Mouse (Mus musculus): ENCODE results near the gene Eln. TPM values are rescaled to one million over a fixed set of nuclear protein-coding genes. Genes with fewer than 3 reads are reported as not detected.

Eln gene
- polyA plus RNA-seq, 1 experiment from 2014 or later, result 0.88 TPM

DNA sequence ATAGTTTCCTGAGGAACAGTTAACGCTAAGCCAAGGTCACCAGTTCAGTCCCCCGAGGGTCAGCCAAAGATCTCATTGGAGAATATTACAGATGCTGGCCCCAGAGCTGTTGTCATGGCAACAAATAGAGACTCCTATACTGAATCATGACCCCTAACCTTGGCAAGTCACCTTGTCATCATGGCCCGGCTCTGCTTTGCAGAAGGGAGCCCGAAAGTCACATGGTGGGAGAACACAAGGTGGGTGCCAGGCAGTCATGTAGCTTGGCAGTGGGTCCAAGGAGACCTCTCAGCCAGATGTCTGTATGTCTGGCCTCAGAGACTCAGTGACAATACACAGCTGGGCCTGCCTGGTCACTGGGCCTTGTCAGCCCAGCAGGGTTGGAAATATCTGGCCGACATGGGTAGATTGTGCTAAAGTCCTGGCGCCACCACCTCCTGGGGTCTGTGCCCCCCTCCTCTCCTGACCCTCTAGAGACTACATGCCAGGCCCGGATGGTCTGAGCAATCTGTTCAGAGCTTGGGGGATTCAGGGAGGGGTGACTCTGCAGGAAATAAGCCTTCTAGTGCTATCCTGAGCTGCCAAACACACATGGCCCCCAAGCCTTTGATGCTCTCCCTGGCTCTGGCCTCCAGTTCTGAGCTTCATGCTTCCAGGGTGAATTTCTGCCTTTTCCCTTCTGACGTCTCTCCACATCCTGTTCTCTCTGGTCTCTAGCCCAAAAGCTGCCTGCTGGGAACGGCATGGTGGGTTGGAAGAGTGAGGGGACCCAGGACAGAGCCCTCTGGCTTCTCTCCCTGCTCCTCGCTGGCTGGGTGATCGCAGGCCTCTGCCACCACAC is 6.4 kb downstream of the Eln start:
- H3K27ac ChIP-seq (replicated peaks), result peak overlapping the region; percentile 34
- H3K4me3 ChIP-seq, result no peak overlapping the region
- no peaks in the 10 kb centered on the region for H3K36me3 ChIP-seq
- no peaks in the 10 kb centered on the region for H3K9me3 ChIP-seq (replicated peaks)
- peaks cover 31% of the 10 kb centered on the region for H3K4me1 ChIP-seq
- 64% methylated on average over 11 of the region's 11 CpGs for WGBS
- peaks cover 32% of the 10 kb centered on the region for H3K27me3 ChIP-seq (ENCODE audit: low read depth, poor library complexity, severe bottlenecking)
- peak; percentile 19 for DNase-seq (ENCODE audit: low spot score)

- no peaks in the 10 kb centered on the region for H3K36me3 ChIP-seq
- 58% methylated on average over 3 of the region's 3 CpGs for WGBS
- no peaks in the 10 kb centered on the region for H3K9me3 ChIP-seq (replicated peaks)
- peaks cover 24% of the 10 kb centered on the region for H3K27me3 ChIP-seq (ENCODE audit: low read depth, poor library complexity, severe bottlenecking)
- peaks cover 33% of the 10 kb centered on the region for H3K4me1 ChIP-seq
- 0 out of 2 replicates have a peak overlapping the region, but pooled peaks have one; percentile 17 for H3K27ac ChIP-seq (replicated peaks)
- no peak for DNase-seq (ENCODE audit: low spot score)
- H3K4me3 ChIP-seq, result no peak overlapping the region
These were observed 7.2 kb downstream of the Eln start for GRCm38 (mm10) chr5:134739951-134740350.

- H3K4me1 ChIP-seq, result peaks cover 6% of the 10 kb centered on the region
- DNase-seq (ENCODE audit: low spot score), result no peak
- H3K27me3 ChIP-seq (ENCODE audit: low read depth, poor library complexity, severe bottlenecking), result no peaks in the 10 kb centered on the region
- WGBS, result 96% methylated on average over 2 of the region's 2 CpGs
- no peak overlapping the region for H3K27ac ChIP-seq (replicated peaks)
- no peaks in the 10 kb centered on the region for H3K36me3 ChIP-seq
- H3K4me3 ChIP-seq, result no peak overlapping the region
- H3K9me3 ChIP-seq (replicated peaks), result no peaks in the 10 kb centered on the region
These were observed 12.2 kb downstream of the Eln start for GRCm38 (mm10) chr5:134734920-134735319.

GRCm38 (mm10) chr5:134734072-134734471 is 13.1 kb downstream of the Eln start:
- Histone ChIP-seq H3K27me3 (ENCODE audit: low read depth, poor library complexity, severe bottlenecking) (no peaks in the 10 kb centered on the region), H3K9me3 (replicated peaks) (no peaks in the 10 kb centered on the region), H3K27ac (replicated peaks) (no peak overlapping the region), H3K36me3 (no peaks in the 10 kb centered on the region), H3K4me3 (no peak overlapping the region), H3K4me1 (0 out of 2 replicates have a peak, but pooled peaks cover 7% of the 10 kb centered on the region)
- 81% methylated on average over 5 of the region's 5 CpGs for WGBS
- DNase-seq (ENCODE audit: low spot score), result no peak

DNA sequence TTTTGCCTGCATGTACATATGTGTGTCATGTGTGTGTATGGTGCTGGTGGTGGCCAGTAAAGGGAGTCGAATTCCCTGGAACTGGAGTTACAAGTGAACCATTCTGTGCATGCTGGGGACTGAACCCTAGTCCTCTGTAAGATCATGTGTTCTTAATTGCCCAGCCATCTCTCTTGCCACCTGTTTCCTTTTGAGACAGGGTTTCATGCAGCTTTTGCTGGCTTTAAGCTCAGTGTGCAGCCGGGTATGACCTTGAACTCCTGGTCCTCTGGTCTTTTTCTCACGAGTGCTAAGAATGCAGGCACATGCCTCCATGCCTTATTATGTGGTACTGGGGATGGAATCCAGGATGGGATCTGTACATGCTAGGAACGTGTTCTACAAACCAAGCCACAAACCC is 13.9 kb downstream of the Eln start:
- DNase-seq (ENCODE audit: low spot score), result no peak
- no peak overlapping the region for H3K4me3 ChIP-seq
- 0 out of 2 replicates have a peak, but pooled peaks cover 7% of the 10 kb centered on the region for H3K4me1 ChIP-seq
- WGBS, result 71% methylated on average over 4 of the region's 4 CpGs
- no peaks in the 10 kb centered on the region for H3K27me3 ChIP-seq (ENCODE audit: low read depth, poor library complexity, severe bottlenecking)
- H3K9me3 ChIP-seq (replicated peaks), result no peaks in the 10 kb centered on the region
- no peak overlapping the region for H3K27ac ChIP-seq (replicated peaks)
- no peaks in the 10 kb centered on the region for H3K36me3 ChIP-seq

DNA sequence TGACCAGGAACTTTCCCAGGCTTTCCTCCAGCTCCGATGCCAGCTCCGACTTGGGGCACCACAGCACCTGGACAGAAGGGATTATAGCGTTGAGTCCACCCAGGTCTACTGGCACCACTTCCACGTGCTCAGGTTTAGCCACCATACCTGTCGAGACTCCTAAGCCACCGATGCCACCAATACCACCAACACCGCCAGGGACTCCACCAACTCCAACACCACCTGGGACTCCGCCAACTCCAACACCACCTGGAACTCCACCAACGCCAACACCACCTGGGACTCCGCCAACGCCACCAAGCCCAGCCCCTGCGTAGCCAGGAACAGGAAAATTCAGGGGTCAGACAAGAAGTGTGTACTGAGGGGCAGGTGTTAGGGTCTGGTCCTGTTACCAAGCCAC is 18.0 kb downstream of the Eln start:
- Histone ChIP-seq H3K4me1 (0 out of 2 replicates have a peak, but pooled peaks cover 4% of the 10 kb centered on the region), H3K36me3 (no peaks in the 10 kb centered on the region), H3K27me3 (ENCODE audit: low read depth, poor library complexity, severe bottlenecking) (no peaks in the 10 kb centered on the region), H3K9me3 (replicated peaks) (no peaks in the 10 kb centered on the region), H3K27ac (replicated peaks) (no peak overlapping the region), H3K4me3 (no peak overlapping the region)
- WGBS, result 92% methylated on average over 12 of the region's 12 CpGs
- DNase-seq (ENCODE audit: low spot score), result no peak

- WGBS, result 70% methylated on average over 3 of the region's 3 CpGs
- Histone ChIP-seq H3K4me3 (no peak overlapping the region), H3K27me3 (ENCODE audit: low read depth, poor library complexity, severe bottlenecking) (no peaks in the 10 kb centered on the region), H3K9me3 (replicated peaks) (no peaks in the 10 kb centered on the region), H3K27ac (replicated peaks) (no peak overlapping the region), H3K4me1 (0 out of 2 replicates have a peak, but pooled peaks cover 4% of the 10 kb centered on the region), H3K36me3 (no peaks in the 10 kb centered on the region)
- DNase-seq (ENCODE audit: low spot score), result no peak
These were observed 18.6 kb downstream of the Eln start for GRCm38 (mm10) chr5:134728535-134728934.

DNA sequence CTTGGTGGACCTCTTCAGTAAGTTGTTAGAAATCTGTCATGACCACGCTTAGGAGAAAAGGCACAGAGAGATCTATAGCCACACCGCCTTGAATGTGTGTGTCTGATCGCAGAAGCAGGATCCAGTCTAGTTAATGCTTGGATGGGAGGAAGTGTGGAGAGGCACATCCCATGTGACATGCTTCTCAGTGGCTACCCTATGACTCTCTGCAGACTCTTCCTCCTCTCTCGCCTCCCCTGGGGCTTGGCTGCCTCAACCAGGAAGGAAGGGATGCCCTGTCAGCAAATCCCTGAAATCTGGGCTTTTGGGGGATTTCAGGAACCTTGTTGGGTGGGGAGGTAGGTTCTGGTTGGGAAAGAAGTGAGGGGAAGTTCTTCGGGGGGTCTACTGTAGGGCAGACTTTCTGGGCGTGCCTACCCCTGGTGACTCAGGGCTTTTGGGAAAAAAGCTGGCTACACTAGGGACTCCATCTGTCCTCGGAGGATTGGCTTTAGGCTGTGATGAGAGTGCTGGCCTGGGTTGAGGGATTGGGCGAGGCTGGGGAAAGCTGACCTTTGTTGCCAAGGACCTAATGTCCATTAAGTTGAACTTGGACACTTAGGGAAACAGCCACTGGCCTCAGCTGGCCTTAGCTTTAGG is 20.0 kb downstream of the Eln start:
- Histone ChIP-seq H3K27ac (replicated peaks) (no peak overlapping the region; the same call in 1 of the 2 replicates), H3K4me3 (no peak overlapping the region), H3K4me1 (0 out of 2 replicates have a peak, but pooled peaks cover 4% of the 10 kb centered on the region), H3K9me3 (replicated peaks) (no peaks in the 10 kb centered on the region), H3K36me3 (no peaks in the 10 kb centered on the region), H3K27me3 (ENCODE audit: low read depth, poor library complexity, severe bottlenecking) (no peaks in the 10 kb centered on the region)
- 83% methylated on average over 8 of the region's 8 CpGs for WGBS
- DNase-seq (ENCODE audit: low spot score), result no peak

DNA sequence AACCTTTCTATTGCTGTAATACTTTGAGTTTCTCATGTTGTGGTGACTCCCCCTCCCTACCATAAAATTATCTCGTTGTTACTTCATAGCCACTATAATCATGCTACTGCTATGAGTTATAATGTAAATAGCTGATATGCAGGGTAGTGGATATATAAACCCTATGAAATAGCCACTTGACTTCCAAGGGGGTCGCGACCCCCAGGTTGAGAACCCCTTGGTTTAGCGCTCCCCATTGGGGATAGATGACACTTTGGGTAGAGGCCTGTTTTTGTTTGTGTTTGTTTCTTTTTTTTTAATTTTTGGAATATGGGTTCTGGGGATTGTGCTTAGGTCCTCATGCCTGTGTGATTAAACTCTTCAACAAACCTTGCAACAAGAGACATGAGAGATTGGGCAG is 21.8 kb downstream of the Eln start:
- Histone ChIP-seq H3K27ac (replicated peaks) (no peak overlapping the region), H3K4me1 (0 out of 2 replicates have a peak, but pooled peaks cover 4% of the 10 kb centered on the region), H3K9me3 (replicated peaks) (no peaks in the 10 kb centered on the region), H3K4me3 (no peak overlapping the region), H3K36me3 (no peaks in the 10 kb centered on the region), H3K27me3 (ENCODE audit: low read depth, poor library complexity, severe bottlenecking) (no peaks in the 10 kb centered on the region)
- 72% methylated on average over 4 of the region's 4 CpGs for WGBS
- no peak for DNase-seq (ENCODE audit: low spot score)

DNA sequence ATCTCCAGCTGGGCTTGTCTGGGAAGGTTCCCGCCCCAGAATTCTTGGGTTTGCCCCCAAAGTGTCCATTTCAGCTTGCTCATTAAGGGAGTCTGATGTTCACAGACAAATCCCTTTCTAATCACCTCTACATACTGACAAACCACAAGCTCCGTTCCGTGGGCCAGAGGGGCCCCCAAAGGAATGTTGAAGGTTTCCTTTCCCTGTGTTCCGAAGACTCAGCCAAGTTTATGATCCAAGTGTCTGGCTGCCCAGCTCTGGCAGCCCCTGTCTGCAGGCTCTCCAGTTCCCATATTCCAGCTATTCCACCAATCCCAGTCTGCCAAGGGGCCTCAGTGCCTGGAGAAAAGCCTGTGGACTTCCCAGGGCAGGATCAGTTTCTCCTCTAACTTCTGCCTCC is 27.1 kb downstream of the Eln start:
- no peak overlapping the region for H3K4me3 ChIP-seq
- H3K4me1 ChIP-seq, result no peaks in the 10 kb centered on the region
- no peaks in the 10 kb centered on the region for H3K36me3 ChIP-seq
- WGBS, result 84% methylated on average over 4 of the region's 4 CpGs
- H3K9me3 ChIP-seq (replicated peaks), result no peaks in the 10 kb centered on the region
- no peaks in the 10 kb centered on the region for H3K27me3 ChIP-seq (ENCODE audit: low read depth, poor library complexity, severe bottlenecking)
- H3K27ac ChIP-seq (replicated peaks), result no peak overlapping the region
- no peak for DNase-seq (ENCODE audit: low spot score)

GRCm38 (mm10) chr5:134711076-134711475 is 36.0 kb downstream of the Eln start:
- 71% methylated on average over 7 of the region's 7 CpGs for WGBS
- Histone ChIP-seq H3K4me3 (no peak overlapping the region), H3K4me1 (peaks cover 5% of the 10 kb centered on the region; the same call in 1 of the 2 replicates), H3K27ac (replicated peaks) (no peak overlapping the region), H3K36me3 (no peaks in the 10 kb centered on the region), H3K9me3 (replicated peaks) (no peaks in the 10 kb centered on the region), H3K27me3 (ENCODE audit: low read depth, poor library complexity, severe bottlenecking) (no peaks in the 10 kb centered on the region)
- DNase-seq (ENCODE audit: low spot score), result no peak

DNA sequence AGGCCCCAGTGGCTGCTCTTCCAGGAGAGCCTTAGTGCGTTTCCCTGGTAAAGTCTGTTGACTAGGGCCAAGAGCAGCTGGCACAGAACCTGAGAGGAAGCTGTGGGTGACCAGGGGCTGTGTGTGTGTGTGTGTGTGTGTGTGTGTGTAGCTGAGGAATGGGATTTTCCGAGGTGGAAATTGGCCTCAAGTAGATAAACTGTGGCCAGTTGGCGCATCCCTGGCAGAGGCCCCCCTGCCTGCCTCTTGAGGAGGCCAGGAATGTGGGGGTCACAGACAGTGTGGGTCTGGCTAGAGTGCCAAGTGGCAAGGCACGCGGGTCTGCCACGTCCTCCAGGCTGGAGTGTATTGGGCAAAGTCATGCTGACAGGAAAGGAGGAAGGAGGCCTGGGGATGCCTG is 37.8 kb downstream of the Eln start:
- H3K9me3 ChIP-seq (replicated peaks), result no peaks in the 10 kb centered on the region
- no peak overlapping the region for H3K4me3 ChIP-seq
- H3K36me3 ChIP-seq, result no peaks in the 10 kb centered on the region
- WGBS, result 74% methylated on average over 6 of the region's 6 CpGs
- DNase-seq (ENCODE audit: low spot score), result no peak
- H3K27me3 ChIP-seq (ENCODE audit: low read depth, poor library complexity, severe bottlenecking), result no peaks in the 10 kb centered on the region
- peaks cover 5% of the 10 kb centered on the region; the same call in 1 of the 2 replicates for H3K4me1 ChIP-seq
- H3K27ac ChIP-seq (replicated peaks), result no peak overlapping the region

- no peak overlapping the region for H3K27ac ChIP-seq (replicated peaks)
- no peak overlapping the region for H3K4me3 ChIP-seq
- H3K4me1 ChIP-seq, result peaks cover 1% of the 10 kb centered on the region; the same call in 1 of the 2 replicates
- H3K9me3 ChIP-seq (replicated peaks), result no peaks in the 10 kb centered on the region
- H3K27me3 ChIP-seq (ENCODE audit: low read depth, poor library complexity, severe bottlenecking), result no peaks in the 10 kb centered on the region
- H3K36me3 ChIP-seq, result no peaks in the 10 kb centered on the region
- DNase-seq (ENCODE audit: low spot score), result peak; percentile 81
These were observed 43.0 kb downstream of the Eln start for GRCm38 (mm10) chr5:134704157-134704556.

Data from midbrain, embryonic 10.5 days (tissue).